Mouse (Mus musculus) cerebellum, adult 2 months (tissue): ENCODE results near the gene Olfr1276.

Source experiments
- CTCF ChIP-seq: fragments of 200-500 bp; IDR thresholded peaks from 2 replicates; pipeline ENCODE4 v1.5.1; 2011; ENCODE audit warnings: low read depth, mild to moderate bottlenecking, control low read depth, low read length, moderate library complexity, borderline replicate concordance; ENCODE audit not compliant: insufficient read depth
- POLR2A ChIP-seq: fragments of 200-500 bp; IDR thresholded peaks from 2 replicates; pipeline ENCODE4 v1.6.1; 2011; ENCODE audit warnings: low read length, control low read depth, borderline replicate concordance; ENCODE audit not compliant: insufficient read depth

DNA sequence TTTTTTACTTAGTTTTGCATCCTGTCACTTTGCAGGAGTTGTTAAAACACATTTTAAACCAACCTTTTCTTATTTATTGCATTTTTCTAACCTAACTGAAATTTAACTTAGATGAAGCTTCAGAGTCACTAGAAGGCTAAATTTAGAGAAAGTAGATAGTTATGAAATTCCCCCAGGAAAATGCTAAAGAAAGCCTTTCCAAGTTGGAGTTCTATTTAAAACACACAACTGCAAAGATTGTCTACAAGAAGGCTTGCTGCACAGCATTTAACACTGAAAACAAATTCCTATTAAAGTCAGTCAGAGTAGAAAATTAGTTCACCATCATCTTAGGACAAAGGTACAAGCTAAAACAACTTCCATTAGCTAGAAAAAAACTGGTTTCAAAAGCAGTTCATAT is 46.1 kb downstream of the Olfr1276 start, which contains the start of gene Olfr1279:
- TF ChIP-seq CTCF = no peak
- TF ChIP-seq POLR2A = no peak
